Mouse (Mus musculus): ENCODE measurements around the gene Zfp580. TPM values are rescaled to one million over a fixed set of nuclear protein-coding genes. Genes with fewer than 3 reads are reported as not detected.
"Not testable (repeated sequence)": the region's sequence is repeated elsewhere in the genome, so short reads cannot be mapped to it uniquely, and the experiment has no call there.

The Zfp580 gene
- polyA plus RNA-seq, 1 experiment from 2014 or later, result 105 TPM

DNA sequence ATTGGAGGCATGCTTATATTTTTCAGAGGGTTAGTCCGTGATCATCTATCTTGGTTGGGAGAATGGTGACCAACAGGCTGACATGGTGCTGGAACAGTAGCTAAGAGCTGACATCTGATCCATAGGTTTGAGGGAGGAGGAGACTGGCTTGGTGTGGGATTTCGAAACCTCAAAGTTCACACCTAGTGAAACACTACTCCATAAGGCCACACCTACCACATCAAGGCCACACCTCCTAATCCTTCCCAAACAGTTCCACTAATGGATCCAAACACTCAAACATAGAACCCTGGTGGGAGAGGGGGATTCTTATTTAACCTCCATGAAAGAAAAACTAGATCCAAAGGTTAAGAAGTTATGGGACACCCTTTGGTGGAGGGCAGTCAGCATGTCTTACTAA is 34.4 kb upstream of the Zfp580 start:
- peaks cover 20% of the 10 kb centered on the region for H3K4me1 ChIP-seq (replicated peaks; ENCODE audit: control insufficient read depth, insufficient read depth, low read length)
- WGBS, result 99% methylated on average over 2 of the region's 2 CpGs
- no peak for DNase-seq (ENCODE audit: low spot score)
- H3K4me2 ChIP-seq (replicated peaks), result no peak overlapping the region
- no peaks in the 10 kb centered on the region for H3K9me3 ChIP-seq (ENCODE audit: control insufficient read depth, low read length)
- no peaks in the 10 kb centered on the region for H3K27me3 ChIP-seq (ENCODE audit: control insufficient read depth, insufficient read depth, low read length)
- H3K4me3 ChIP-seq (replicated peaks; ENCODE audit: low read length), result no peak overlapping the region
- no peak overlapping the region for H3K9ac ChIP-seq
- ATAC-seq (ENCODE audit: low FRiP score), result no peak
- no peak overlapping the region for H3K27ac ChIP-seq
- peaks cover 15% of the 10 kb centered on the region for H3K36me3 ChIP-seq (replicated peaks; ENCODE audit: control insufficient read depth, insufficient read depth)

DNA sequence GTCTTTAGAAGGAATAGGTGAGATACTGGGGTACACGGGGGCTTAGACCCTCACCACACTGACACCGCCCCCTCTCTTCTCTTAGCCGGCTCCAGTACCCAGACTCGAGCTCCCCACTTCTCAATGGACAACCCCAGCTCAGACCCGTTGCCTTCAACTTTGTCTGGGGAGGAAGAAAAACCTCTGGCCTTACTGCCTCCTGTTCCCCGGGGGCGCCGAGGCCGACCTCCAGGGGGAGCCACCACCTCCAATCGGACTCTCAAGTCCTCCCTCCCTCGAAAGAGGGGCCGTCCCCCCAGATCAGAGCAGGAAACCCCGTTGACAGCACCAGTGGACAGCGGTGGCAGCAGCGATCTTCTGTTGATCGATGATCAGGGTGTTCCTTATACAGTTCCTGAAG is 34.0 kb upstream of the Zfp580 start:
- no peak overlapping the region for H3K4me2 ChIP-seq (replicated peaks)
- H3K36me3 ChIP-seq (replicated peaks; ENCODE audit: control insufficient read depth, insufficient read depth), result peaks cover 15% of the 10 kb centered on the region
- no peak overlapping the region for H3K9ac ChIP-seq
- 90% methylated on average over 16 of the region's 16 CpGs for WGBS
- DNase-seq (ENCODE audit: low spot score), result no peak
- H3K4me1 ChIP-seq (replicated peaks; ENCODE audit: control insufficient read depth, insufficient read depth, low read length), result peaks cover 20% of the 10 kb centered on the region
- no peaks in the 10 kb centered on the region for H3K9me3 ChIP-seq (ENCODE audit: control insufficient read depth, low read length)
- H3K4me3 ChIP-seq (replicated peaks; ENCODE audit: low read length), result no peak overlapping the region
- no peak overlapping the region for H3K27ac ChIP-seq
- no peaks in the 10 kb centered on the region for H3K27me3 ChIP-seq (ENCODE audit: control insufficient read depth, insufficient read depth, low read length)
- ATAC-seq (ENCODE audit: low FRiP score), result no peak

DNA sequence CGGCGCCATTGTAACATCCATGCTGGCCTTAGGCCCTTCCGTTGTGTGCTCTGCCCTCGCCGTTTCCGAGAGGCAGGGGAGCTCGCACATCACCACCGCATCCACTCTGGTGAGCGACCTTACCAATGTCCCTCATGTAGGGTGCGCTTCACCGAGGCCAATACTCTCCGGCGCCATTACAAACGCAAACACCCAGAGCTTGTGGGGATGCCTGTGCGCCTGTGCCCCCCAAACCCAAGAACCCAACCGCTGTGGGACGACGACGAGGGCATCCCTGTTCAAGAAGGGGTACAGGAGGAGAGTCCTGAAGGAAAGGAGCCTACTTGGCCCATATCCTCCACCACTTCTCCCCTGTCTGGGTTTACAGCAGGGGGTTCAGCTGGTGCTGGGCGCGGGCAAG is 33.4 kb upstream of the Zfp580 start:
- no peaks in the 10 kb centered on the region for H3K27me3 ChIP-seq (ENCODE audit: control insufficient read depth, insufficient read depth, low read length)
- H3K27ac ChIP-seq, result no peak overlapping the region
- ATAC-seq (ENCODE audit: low FRiP score), result no peak
- H3K4me2 ChIP-seq (replicated peaks), result no peak overlapping the region
- no peak for DNase-seq (ENCODE audit: low spot score)
- H3K9ac ChIP-seq, result no peak overlapping the region
- no peak overlapping the region for H3K4me3 ChIP-seq (replicated peaks; ENCODE audit: low read length)
- H3K4me1 ChIP-seq (replicated peaks; ENCODE audit: control insufficient read depth, insufficient read depth, low read length), result peaks cover 20% of the 10 kb centered on the region
- 96% methylated on average over 21 of the region's 21 CpGs for WGBS
- no peaks in the 10 kb centered on the region for H3K9me3 ChIP-seq (ENCODE audit: control insufficient read depth, low read length)
- peaks cover 15% of the 10 kb centered on the region for H3K36me3 ChIP-seq (replicated peaks; ENCODE audit: control insufficient read depth, insufficient read depth)

DNA sequence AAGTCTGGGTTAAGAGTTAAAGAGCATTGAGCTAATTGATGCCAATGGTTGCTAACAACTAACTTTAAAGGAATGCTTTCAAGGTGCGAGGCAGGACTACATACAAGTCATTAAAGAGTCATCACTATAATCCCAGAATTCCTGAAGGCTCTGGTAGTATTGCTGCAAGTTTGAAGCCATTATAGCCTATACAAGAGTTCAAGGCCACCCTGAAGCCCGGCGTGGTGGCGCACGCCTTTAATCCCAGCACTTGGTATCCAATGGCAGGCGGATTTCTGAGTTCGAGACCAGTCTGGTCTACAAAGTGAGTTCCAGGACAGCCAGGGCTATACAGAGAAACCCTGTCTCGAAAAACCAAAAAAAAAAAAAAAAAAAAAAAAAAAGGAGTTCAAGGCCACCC is 31.8 kb upstream of the Zfp580 start:
- peak overlapping the region; percentile 86 for H3K27ac ChIP-seq
- not testable (repeated sequence) for ATAC-seq (ENCODE audit: low FRiP score)
- WGBS, result 34% methylated on average over 8 of the region's 8 CpGs

GRCm38 (mm10) chr7:5020000-5020681 is 31.2 kb upstream of the Zfp580 start, which contains the start of the genes Zfp865 and Ccdc106:
Zfp865 (plus strand) TSS chr7:5020376.
Ccdc106 (plus strand) TSS chr7:5020553.
- no peaks in the 10 kb centered on the region for H3K27me3 ChIP-seq (ENCODE audit: control insufficient read depth, insufficient read depth, low read length)
- WGBS, result under 1% methylated on average over 49 of the region's 49 CpGs
- peak within 1 kb of the TSS; percentile 90 for H3K4me3 ChIP-seq (replicated peaks; ENCODE audit: low read length)
- no peaks in the 10 kb centered on the region for H3K9me3 ChIP-seq (ENCODE audit: control insufficient read depth, low read length)
- peak within 1 kb of the TSS; percentile 86 for H3K27ac ChIP-seq
- ATAC-seq (ENCODE audit: low FRiP score), result peak; percentile 92
- H3K4me1 ChIP-seq (replicated peaks; ENCODE audit: control insufficient read depth, insufficient read depth, low read length), result peaks cover 20% of the 10 kb centered on the region
- peaks cover 20% of the 10 kb centered on the region for H3K36me3 ChIP-seq (replicated peaks; ENCODE audit: control insufficient read depth, insufficient read depth)
- DNase-seq (ENCODE audit: low spot score), result peak; percentile 99
- peak within 1 kb of the TSS; percentile 95 for H3K9ac ChIP-seq
- H3K4me2 ChIP-seq (replicated peaks), result peak within 1 kb of the TSS; percentile 66

More for the DNA sequence above, 31.8 kb upstream of the Zfp580 start:
- Histone ChIP-seq H3K4me2 (replicated peaks) (peak overlapping the region; percentile 66), H3K9ac (0 out of 2 replicates have a peak overlapping the region, but pooled peaks have one; percentile 95), H3K36me3 (replicated peaks; ENCODE audit: control insufficient read depth, insufficient read depth) (peaks cover 20% of the 10 kb centered on the region), H3K4me1 (replicated peaks; ENCODE audit: control insufficient read depth, insufficient read depth, low read length) (peaks cover 20% of the 10 kb centered on the region), H3K4me3 (replicated peaks; ENCODE audit: low read length) (peak overlapping the region; percentile 90)
- H3K9me3 ChIP-seq (ENCODE audit: control insufficient read depth, low read length); DNase-seq (ENCODE audit: low spot score); H3K27me3 ChIP-seq (ENCODE audit: control insufficient read depth, insufficient read depth, low read length): not testable (repeated sequence)

DNA sequence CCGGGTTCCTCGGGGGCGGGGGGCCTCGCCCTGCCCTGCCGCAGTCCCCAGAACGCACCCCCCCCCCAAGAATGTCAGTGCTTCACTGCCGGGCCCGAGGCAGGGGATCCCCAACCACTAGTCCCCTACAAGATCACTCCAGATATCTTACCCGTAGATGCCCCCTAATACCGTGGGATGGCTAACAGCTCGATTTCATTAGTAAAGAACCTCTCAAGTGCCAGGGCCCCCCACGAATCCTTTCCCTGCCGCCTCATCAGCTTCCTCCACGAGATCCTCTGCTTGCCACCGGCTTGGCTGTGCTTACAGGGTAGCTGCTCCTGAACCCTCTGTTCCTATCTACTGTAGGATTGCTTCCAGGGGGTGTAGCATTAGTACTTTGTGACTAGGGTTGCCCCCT is 30.7 kb upstream of the Zfp580 start:
- DNase-seq (ENCODE audit: low spot score), result no peak

DNA sequence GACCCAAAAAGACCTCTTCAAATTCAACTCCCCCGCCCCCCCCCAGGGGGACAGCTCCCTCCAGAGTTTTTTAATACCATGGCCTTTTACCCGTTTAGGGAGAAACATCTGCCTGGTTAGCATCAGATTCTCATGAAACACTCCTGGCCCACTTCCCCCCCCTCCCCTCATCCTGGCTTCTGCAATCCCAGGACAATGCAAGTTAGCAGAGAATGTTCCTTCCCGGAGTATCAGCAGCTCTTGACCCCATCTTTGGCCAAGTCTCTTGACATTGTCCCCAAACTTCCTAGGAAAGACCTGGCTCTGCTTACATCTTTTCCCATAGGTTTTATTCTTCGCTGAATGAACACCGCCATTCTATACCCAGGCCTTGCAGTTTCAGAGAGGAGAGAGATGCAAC is 30.1 kb upstream of the Zfp580 start:
- WGBS, result 54% methylated on average over 5 of the region's 5 CpGs
- Histone ChIP-seq H3K9ac (peak overlapping the region; percentile 95), H3K4me3 (replicated peaks; ENCODE audit: low read length) (peak overlapping the region; percentile 90), H3K27ac (peak overlapping the region; percentile 86), H3K9me3 (ENCODE audit: control insufficient read depth, low read length) (no peaks in the 10 kb centered on the region), H3K4me1 (replicated peaks; ENCODE audit: control insufficient read depth, insufficient read depth, low read length) (peaks cover 15% of the 10 kb centered on the region), H3K36me3 (replicated peaks; ENCODE audit: control insufficient read depth, insufficient read depth) (peaks cover 20% of the 10 kb centered on the region), H3K4me2 (replicated peaks) (peak overlapping the region; percentile 66), H3K27me3 (ENCODE audit: control insufficient read depth, insufficient read depth, low read length) (no peaks in the 10 kb centered on the region)
- no peak for DNase-seq (ENCODE audit: low spot score)
- ATAC-seq (ENCODE audit: low FRiP score), result no peak

More for the DNA sequence above, 30.7 kb upstream of the Zfp580 start:
- Histone ChIP-seq H3K36me3 (replicated peaks; ENCODE audit: control insufficient read depth, insufficient read depth) (peaks cover 20% of the 10 kb centered on the region), H3K27ac (peak overlapping the region; percentile 86), H3K4me2 (replicated peaks) (peak overlapping the region; percentile 66), H3K4me3 (replicated peaks; ENCODE audit: low read length) (peak overlapping the region; percentile 90), H3K9ac (peak overlapping the region; percentile 95), H3K4me1 (replicated peaks; ENCODE audit: control insufficient read depth, insufficient read depth, low read length) (peaks cover 20% of the 10 kb centered on the region), H3K27me3 (ENCODE audit: control insufficient read depth, insufficient read depth, low read length) (no peaks in the 10 kb centered on the region), H3K9me3 (ENCODE audit: control insufficient read depth, low read length) (no peaks in the 10 kb centered on the region)
- under 1% methylated on average over 15 of the region's 15 CpGs for WGBS
- ATAC-seq (ENCODE audit: low FRiP score), result peak; percentile 49; the same call in 1 of the 2 replicates

DNA sequence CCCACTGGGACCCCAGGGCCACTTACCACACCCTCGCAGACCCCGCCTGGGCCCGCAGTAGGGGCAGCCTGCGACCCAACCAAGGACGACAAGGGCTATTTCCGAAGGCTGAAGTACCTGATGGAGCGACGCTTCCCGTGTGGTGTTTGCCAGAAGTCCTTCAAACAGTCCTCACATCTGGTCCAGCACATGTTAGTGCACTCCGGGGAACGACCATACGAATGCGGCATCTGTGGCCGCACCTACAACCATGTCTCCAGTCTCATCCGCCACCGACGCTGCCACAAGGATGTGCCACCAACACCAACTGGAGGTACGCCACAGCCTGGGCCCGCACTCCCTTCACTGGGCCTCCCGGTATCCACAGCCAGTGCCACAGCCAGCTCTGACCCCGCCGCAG is 21.8 kb upstream of the Zfp580 start:
- Histone ChIP-seq H3K27me3 (ENCODE audit: control insufficient read depth, insufficient read depth, low read length) (no peaks in the 10 kb centered on the region), H3K27ac (no peak overlapping the region), H3K36me3 (replicated peaks; ENCODE audit: control insufficient read depth, insufficient read depth) (peaks cover 69% of the 10 kb centered on the region), H3K4me3 (replicated peaks; ENCODE audit: low read length) (0 out of 2 replicates have a peak overlapping the region, but pooled peaks have one; percentile 7), H3K4me2 (replicated peaks) (no peak overlapping the region), H3K4me1 (replicated peaks; ENCODE audit: control insufficient read depth, insufficient read depth, low read length) (no peaks in the 10 kb centered on the region), H3K9ac (no peak overlapping the region), H3K9me3 (ENCODE audit: control insufficient read depth, low read length) (peaks cover 26% of the 10 kb centered on the region)
- DNase-seq (ENCODE audit: low spot score) (no peak), ATAC-seq (ENCODE audit: low FRiP score) (no peak)
- WGBS, result 97% methylated on average over 22 of the region's 22 CpGs

- no peak overlapping the region for H3K9ac ChIP-seq
- no peaks in the 10 kb centered on the region for H3K4me1 ChIP-seq (replicated peaks; ENCODE audit: control insufficient read depth, insufficient read depth, low read length)
- no peaks in the 10 kb centered on the region for H3K27me3 ChIP-seq (ENCODE audit: control insufficient read depth, insufficient read depth, low read length)
- ATAC-seq (ENCODE audit: low FRiP score) (no peak), DNase-seq (ENCODE audit: low spot score) (no peak)
- H3K4me3 ChIP-seq (replicated peaks; ENCODE audit: low read length), result 0 out of 2 replicates have a peak overlapping the region, but pooled peaks have one; percentile 7
- 93% methylated on average over 21 of the region's 21 CpGs for WGBS
- H3K4me2 ChIP-seq (replicated peaks), result no peak overlapping the region
- H3K36me3 ChIP-seq (replicated peaks; ENCODE audit: control insufficient read depth, insufficient read depth), result peaks cover 72% of the 10 kb centered on the region
- peaks cover 26% of the 10 kb centered on the region for H3K9me3 ChIP-seq (ENCODE audit: control insufficient read depth, low read length)
- H3K27ac ChIP-seq, result no peak overlapping the region
These were observed 21.4 kb upstream of the Zfp580 start for GRCm38 (mm10) chr7:5029946-5030345.
